Mouse (Mus musculus) 3134 (cell line): ENCODE data around the gene Olfr543.
"Not testable (repeated sequence)": the region's sequence is repeated elsewhere in the genome, so short reads cannot be mapped to it uniquely, and the experiment has no call there.

Experiments used
- DNase-seq: peaks from one replicate; pipeline ENCODE4 v3.0.0-alpha.2; 2011; ENCODE audit warnings: low spot score; ENCODE audit not compliant: insufficient read length; ENCODE audit errors: extremely low read depth

Olfr543 gene

DNA sequence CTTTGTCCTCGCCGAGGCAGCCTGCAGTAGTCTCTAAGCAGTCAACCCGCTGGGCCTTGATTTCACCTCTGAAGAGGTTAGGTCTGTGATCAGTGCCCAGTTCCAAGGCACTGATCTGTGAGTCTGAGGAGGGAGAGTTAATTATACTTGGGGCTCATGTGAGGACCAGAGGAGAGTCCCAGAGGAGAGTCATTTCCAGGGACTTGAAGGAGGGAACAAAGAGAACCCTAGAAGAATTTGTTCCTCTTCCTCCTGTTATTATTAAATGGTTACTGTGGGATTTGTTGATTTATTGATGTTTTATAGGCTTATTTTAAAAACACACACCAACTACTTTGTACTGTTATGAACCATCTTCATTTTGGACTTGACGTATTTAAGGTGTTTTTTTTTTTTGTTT, at the start of gene Olfr543:
Olfr543 (minus strand) TSS at position 101 of the 400 bp plus-strand sequence.
- DNase-seq: no peak

DNA sequence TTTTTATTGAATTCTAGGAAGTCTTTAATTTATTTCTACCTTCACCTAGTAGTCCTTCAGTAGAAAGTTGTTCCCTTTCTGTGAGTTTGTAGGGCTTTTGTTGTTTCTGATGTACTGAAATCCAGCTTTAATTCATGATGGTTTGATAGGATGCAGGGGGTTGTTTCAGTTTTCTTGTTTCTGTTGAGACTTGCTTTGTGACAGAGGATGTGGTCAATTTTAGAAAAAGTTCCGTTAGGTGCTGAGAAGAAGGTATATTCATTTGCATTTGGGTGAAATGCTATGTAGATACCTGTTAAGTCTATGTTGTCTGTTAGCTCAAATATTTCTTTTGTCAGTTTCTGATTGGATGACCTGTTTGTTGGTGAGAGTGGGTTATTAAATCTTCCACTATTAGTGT, 47.6 kb upstream of the Olfr543 start:
- no peak for DNase-seq

DNA sequence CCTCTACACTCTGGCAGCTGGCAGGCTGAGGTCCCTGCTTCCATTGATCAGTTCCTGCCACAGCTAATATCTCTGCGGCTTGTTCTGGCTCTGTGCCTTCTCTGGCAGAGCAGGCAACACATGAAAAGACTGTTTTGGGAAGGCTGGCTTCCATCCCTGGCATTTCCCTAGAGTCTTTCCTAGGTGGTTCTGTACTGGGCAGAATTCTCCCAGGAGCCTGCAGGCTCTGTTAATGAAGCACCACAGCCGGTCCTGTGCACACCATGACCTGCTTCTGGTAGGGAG, 35.5 kb upstream of the Olfr543 start:
- no peak for DNase-seq

DNA sequence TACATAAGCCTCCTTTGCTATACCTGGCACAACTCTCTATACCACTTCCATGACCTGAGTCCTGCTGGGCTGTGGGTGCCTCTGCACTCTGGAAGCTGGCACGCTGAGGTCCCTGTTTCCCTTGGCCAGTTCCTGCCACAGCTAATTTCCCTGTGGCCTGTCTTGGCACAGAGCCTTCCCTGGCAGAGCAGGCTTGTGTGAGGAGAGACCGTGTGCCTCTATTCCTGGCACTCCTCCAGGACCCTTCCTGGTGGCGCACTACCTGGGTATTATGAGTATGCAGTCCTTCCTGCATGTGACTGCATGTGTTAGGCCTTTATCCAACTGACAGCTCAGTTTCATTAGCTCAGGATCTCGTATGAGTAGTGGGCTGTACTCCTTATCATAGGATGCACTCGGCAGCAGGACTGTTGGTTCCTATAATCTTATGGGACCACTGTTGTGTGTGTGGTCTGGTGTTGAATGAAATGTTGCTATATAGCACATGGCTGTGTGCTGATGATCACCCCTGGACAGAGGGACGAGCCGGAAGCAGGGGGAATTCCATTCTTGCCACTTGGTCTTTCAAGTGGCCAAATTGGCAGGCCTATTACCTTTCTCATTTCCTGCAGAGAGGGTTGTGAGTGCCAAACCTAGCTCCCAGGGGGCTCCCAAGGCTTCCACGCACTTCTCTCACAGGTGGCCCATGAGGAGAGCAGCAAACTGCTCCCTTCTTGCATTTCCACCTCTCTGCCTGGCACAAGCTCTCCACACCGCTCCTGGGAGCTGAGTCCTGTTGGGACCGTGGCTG, 35.0 kb upstream of the Olfr543 start:
- DNase-seq: peak; percentile 52

DNA sequence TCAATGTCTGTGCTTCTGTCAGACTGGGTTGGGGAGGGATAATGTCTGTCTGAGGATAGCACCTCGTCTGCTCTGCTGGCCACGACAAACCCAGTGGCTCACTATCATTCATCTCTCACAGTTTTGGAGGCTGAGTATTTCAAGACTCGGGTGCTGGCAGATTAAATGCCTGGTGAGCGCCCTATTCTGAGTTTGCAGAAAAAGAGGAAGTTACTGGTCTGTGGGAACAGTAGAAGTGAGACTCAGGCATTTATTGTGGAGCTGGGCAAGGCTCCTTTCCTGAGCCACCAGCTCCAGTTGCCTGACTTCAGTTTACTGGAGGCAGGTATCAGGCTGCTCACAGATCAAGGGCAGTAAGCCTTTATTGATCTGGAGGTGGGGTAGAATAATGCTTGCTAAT, 32.7 kb upstream of the Olfr543 start:
- DNase-seq: no peak

DNA sequence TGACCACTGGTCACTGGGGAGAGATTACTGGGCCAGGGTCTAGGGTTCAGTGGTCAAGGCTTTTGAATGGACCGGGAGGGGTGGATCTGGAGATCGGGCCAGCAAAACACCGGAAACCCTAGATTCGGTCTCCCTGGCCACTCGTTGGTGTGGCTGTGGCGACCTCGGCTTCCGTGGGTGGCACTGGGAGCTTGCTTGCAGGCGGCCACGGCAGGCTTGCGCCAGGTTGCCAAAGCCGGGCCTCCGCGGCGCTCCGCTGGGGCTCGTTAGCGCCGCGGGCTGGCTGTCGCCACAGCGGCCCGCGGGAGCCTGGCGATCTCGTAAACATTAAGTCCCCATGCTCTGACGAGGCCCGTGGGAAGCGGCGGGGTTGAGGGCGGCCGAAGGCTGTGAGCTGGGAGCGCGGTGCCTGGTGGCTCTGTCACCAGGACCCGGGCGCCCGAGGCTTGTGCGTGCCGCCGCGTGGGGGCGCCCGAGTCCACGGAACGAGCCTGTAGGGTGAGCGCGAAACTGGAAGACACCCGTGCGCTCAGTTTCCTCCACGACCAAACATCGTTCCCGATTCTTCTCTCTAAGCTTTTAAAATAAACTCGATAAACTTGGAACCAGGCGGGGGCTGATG, 31.4 kb upstream of the Olfr543 start:
- DNase-seq: peak; percentile 16

DNA sequence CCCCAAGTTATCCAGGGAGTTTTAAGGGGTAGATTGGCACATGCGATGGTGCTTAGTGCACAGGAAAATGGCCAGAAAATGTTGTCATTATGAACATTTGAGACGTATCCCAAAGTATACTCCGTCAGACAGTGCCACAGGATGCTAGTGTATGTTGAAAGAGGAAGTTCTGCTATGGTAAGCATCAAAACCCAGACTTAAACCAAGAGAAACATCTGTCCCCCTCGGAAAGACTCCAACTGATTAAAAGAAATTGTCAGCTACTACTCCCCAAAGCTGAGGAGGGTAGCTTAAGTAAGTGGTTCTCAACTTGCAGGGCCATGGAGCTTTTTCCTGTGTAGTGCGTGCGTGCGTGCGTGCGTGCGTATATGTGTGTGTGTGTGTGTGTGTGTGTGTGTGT, 30.4 kb upstream of the Olfr543 start:
- DNase-seq: no peak

DNA sequence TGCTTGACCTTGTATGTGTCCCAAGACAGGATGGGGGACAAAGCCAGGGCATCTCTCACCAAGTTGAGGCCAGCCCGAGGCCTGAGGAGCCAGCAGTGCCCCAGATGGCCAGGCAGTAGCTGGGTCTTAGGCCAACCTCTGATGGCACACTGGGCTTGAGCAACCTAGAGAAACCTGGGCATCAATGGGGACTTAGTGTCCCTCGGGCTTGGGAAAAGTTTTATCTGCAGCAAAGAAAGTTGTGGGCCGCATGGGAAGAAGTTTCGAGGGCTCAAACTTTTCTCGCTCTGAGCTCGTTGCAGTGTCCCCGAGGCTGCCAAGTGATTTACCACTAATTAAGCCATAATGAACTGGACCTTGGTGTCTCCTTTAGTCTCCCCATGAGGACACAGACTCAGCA, 28.2 kb upstream of the Olfr543 start:
- no peak for DNase-seq

DNA sequence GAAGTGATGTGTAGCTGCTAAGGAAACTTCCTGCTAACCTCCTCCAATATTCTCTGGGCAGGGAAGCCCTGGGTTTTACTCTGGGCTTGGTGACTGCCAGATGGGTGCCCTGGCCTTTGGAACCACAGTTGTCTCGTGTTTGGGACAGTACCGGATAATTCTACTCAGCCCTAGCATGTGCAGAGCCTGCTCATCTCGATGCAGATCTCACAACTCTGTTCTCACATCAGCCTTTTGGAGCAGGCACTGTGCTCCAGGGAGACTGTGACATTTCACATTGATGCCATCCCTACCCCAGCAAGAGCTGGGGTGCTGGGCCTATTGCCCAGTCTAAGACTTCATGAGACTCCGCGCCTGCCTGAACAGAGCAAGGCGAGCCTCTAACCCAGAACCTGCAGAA, 27.2 kb upstream of the Olfr543 start:
- DNase-seq: no peak

DNA sequence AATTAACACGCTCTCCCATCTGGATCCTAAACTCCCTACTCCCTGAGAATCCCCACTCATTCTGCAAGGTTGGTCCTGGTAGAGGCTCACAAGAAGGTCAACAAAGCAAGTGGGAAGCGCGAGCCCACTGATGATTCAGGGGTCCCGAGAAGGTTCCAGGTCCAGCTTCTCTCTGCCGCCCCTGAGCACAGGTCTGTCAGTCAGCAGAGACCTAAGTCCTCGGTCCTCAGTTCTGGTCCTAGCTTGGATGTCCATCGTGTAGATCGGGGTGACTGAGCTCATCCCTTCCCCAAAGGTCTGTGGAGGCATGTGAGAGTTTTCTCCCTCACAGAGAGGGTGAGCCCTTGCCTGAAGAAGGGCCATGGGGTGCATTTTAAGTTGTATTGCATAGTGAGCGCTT, 26.6 kb upstream of the Olfr543 start:
- DNase-seq: peak; percentile 13

DNA sequence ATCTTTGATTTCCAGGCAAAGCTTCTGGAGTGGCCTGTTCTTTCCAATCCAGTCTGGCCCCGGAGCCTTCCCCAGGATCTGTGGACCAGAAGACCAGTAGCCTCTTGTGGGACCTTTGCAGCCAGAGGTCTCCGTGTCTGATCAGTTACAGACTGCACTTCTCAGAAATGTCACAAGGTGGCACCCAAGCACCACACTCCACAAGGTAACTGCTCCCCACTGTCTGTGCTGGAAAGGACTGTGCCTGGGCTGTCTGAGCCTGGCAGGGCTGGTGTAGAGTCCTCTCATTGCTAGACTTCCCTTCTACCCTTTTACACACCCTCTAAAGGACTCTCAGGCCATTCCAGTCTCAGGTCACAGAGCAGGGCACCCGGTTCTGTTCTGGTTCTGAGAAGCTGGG, 25.4 kb upstream of the Olfr543 start:
- DNase-seq: peak; percentile 21

DNA sequence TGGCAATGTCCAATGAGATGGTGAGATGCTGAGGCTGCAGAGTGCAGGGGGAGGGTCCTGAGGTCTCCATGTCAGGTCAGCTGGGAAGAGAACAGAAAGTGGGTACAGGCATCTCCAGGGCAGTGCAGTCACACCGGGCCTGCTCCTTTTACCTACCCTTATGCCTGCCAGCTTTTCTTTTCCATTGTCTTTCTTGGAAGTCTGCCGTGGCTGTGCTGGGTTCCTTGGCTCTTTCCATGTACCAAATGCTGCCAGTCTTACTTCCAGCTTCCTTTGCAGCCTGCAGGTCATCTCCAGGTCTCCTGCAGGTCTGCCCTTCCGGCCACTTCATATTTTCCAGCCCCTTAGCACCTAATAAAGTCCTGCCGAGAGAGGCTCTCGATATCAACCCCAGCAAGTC, 20.5 kb upstream of the Olfr543 start:
- no peak for DNase-seq

DNA sequence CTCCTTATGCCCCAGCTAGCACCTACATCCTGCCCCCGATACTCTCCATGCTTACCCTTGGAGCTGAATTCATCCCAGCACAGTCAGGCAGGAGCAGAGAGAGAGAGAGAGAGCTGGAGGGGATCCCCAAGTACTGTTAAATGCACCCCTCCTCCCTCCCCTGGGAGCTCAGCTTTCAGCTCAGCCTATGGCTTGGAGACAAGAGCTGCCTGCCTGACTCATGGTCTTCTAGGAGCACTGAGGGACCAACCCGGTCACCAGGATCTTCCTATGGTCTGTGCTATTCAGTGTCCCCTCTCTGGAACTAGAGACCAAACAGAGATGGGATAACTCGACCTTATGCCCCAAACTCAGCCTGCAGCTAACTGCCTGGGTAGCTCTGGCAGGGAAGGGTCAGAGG, 18.0 kb upstream of the Olfr543 start, which contains the start of gene Olfr545:
Olfr545 (minus strand) TSS at position 101 of the 400 bp plus-strand sequence.
- DNase-seq: no peak

DNA sequence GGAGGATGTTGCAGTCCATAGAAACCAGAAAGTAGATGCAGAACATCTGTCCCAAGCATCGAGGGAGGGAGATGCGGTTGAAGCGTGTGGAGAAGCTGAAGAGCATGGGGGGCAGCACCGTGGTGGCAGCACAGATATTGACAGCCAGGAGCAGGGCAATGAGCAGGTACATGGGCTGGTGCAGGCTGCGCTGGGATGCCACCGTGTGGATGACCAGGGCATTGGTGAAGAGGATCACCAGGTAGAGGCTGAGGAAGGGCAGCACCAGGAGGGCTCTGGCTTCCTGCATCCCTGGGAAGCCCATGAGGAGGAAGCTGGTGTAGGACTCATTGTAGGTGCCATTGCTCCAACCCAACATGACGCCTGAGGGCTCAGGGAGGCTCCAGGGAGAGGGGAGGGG, 12.9 kb upstream of the Olfr543 start:
- not testable (repeated sequence) for DNase-seq

DNA sequence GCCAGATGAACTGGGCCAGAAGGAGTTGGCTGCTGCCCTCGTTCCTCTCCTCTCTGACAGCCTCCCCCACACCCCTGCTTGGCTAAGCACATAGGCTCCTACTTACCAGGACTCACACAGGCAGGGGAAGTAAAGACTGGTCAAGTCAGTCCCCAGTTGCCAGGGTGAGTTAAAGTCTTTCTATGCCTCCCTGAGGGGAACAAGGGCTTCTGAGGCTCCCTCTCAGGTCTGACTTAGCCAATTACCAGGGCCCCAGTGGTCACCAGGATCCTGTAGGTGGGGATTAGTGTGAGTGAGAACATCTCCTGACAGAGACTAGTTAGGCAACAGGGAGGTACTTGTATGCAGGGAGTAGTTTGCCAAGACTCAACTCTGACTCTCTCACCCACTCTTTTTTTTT, 6.7 kb upstream of the Olfr543 start, which contains the start of gene Olfr544:
Olfr544 (minus strand) TSS at position 153 of the 400 bp plus-strand sequence.
- no peak for DNase-seq

DNA sequence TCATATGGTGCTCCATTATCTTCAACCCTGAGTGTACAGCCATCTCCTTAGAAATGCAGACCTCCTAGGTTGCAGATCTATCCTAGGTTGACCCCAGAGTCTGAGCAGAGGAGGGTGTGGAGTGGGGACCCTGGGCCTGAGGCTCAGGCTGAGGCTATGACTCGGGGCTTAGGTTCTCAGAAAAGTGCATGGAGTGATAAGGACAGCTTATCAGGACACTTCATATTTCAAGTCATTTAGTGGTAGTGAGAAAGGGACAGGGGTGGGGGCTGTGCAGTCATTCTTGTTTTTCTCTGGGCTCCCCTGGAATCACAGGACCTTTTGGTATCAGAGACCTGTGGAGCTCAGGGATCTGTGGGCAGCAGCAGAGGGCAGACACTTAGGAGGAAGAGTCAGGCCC, 4.6 kb upstream of the Olfr543 start:
- DNase-seq: no peak

DNA sequence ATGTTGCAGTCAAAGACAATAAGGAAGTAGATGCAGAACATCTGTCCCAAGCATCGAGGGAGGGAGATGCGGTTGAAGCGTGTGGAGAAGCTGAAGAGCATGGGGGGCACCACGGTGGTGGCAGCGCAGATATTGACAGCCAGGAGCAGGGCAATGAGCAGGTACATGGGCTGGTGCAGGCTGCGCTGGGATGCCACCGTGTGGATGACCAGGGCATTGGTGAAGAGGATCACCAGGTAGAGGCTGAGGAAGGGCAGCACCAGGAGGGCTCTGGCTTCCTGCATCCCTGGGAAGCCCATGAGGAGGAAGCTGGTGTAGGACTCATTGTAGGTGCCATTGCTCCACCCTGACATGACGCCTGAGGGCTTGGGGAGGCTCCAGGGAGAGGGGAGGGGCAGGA, 3.3 kb upstream of the Olfr543 start:
- not testable (repeated sequence) for DNase-seq

DNA sequence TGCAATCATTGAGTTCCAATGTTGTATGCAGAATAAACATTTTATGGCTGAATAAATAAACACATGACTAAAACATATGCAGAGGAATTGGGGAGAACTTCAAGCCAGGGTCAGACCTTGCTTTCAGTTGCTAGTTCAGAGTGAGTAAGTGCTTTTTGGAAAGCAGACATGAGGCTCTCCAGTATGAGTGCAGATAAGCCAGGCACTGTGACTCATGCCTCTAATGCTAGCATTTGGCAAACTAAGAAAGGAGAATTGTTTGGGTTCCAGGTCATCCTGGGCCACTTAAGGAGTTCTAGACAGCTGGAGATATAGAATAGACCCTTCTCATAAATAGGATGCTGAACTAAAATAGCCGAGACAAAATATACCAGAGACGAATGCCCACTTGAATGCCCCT, 2.2 kb upstream of the Olfr543 start:
- DNase-seq: no peak

DNA sequence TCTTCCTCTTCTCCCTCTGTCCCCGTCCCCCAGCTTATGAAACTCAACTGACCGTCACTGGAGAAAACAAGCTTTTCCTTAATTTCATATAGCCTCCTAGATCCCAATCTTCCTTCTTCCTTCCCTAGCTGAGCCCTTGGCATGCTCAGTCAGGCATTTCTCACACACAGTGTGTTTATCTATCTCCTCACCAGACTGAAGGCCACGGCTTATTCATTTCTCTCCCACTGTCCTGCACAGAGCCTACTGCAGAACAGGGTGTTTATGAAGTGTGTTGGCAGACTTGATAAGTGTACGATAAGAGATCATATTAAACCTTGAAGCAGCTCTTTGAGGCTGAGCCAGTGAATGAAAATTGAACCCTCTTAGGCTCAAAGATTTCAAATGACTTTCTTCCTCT, 658 bp downstream of the Olfr543 start:
- DNase-seq: no peak

DNA sequence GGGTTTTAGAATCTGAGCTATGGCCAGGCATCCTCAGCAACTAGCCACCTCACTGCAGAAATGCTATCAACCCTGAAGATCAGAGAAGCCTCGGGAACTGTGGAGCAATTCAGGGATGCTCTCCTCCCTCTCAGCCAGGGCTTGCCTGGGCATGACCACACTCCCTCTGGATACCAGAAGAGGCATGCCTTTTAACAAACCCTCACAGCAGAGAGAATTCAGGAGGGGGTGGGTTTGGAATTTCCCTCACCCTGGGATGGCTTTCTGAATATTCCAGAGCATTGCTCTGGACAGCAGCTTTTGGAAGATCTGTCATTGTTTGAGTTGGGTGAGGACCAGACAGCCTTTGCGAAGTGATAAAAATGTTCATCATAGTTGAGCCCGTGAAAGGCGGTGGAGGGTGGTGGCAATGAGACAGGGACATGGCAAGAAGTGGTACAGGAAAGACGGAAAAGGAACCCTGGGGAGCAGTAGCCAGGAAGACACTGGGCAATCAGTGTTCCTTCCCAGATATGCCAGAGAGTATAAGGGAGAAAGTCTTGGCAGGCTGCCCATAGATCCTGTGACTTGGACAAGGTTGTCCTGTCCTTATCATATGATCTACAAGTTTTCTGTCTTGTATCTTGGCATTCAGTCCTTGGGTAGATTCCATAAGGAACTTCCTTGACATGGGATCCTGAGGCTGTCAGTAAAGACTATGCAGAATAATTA, 2.0 kb downstream of the Olfr543 start:
- DNase-seq: no peak

DNA sequence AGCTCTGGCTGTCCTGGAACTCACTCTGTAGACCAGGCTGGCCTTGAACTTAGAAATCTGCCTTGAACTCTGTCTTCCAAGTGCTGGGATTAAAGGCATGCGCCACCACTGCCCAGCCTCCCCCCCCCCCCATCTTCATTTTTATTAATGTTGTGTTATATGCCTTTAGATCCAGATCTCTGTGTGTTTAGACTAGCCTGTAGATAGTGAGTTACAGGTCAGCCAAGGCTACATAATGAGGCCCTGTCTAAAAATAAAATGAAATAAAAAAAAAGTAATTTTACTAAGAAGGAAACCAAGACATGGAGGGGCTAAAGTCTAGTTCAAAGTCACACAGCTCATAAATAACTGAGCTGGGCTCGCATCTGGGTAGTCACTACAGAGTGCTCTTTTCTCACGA, 2.6 kb downstream of the Olfr543 start:
- no peak for DNase-seq

DNA sequence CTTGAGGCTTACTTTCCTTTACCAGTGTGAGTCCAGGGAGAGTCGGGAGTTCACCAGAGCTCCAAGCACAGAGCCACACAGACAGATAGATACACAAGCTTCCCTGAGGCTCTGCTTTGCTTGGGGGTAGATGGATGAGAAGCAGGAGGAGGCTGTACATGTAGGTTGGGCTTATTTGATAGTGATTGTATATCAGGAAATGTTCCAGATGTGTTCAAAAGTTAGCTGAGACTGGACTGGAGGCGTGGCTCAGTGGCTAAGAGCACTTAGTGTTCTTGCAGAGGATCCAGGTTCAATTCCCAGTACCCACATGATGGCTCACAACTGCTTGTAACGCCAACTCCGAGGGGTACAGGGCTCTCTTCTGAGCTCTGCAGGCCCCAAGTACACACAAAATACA, 3.1 kb downstream of the Olfr543 start:
- DNase-seq: no peak
